ENCODE assay signal across 8 mouse cellular contexts in genomic region chr5:16309168-16310006, GRCm38 (mm10).
A peak's percentile ranks its signal among the peaks of the same experiment; 100 is the strongest.
DNase-seq lines count a peak whose midpoint lies in the region; ATAC-seq and TF ChIP-seq lines count a peak whose summit lies in the region.

No protein-coding gene starts in this region.

- H3K9ac ChIP-seq in kidney, embryonic 15.5 days, result no peak overlapping the region
- H3K9ac ChIP-seq in limb, embryonic 14.5 days (ENCODE audit: low read depth, low read length, severe bottlenecking), result no peak overlapping the region
- no peak overlapping the region for H3K9ac ChIP-seq in neural tube, embryonic 12.5 days

- no peak overlapping the region for H3K4me3 ChIP-seq in cortical plate, adult 2 months (ENCODE audit: insufficient read depth, low read length)
- H3K4me3 ChIP-seq in kidney, embryonic 15.5 days (replicated peaks), result no peak overlapping the region
- H3K4me3 ChIP-seq in limb, embryonic 14.5 days (replicated peaks; ENCODE audit: low read length), result no peak overlapping the region
- H3K4me3 ChIP-seq in neural tube, embryonic 12.5 days, result no peak overlapping the region

- peak; percentile 81 for TF ChIP-seq CTCF in cortical plate, adult 2 months (IDR thresholded peaks at IDR 0.05; ENCODE audit: extremely low read depth, insufficient read depth, low read length)

- DNase-seq in 416B (ENCODE audit: low read depth), result peak; percentile 47
- peak; percentile 9 for DNase-seq in gastrocnemius, postnatal 25 days
- peak; percentile 67 for DNase-seq in limb, embryonic 14.5 days (ENCODE audit: low spot score)
- DNase-seq in thymus, postnatal 0 days (ENCODE audit: low spot score), result peak; percentile 53

- WGBS in kidney, embryonic 15.5 days, result 45% methylated on average over 7 of the region's 7 CpGs
- WGBS in limb, embryonic 14.5 days, result 41% methylated on average over 7 of the region's 7 CpGs
- 46% methylated on average over 7 of the region's 7 CpGs for WGBS in neural tube, embryonic 12.5 days

- H3K27me3 ChIP-seq in kidney, embryonic 15.5 days, result no peaks in the 10 kb centered on the region
- no peaks in the 10 kb centered on the region for H3K27me3 ChIP-seq in limb, embryonic 14.5 days (ENCODE audit: control insufficient read depth, insufficient read depth, low read length)
- no peaks in the 10 kb centered on the region for H3K27me3 ChIP-seq in neural tube, embryonic 12.5 days (replicated peaks)

- H3K4me2 ChIP-seq in kidney, embryonic 15.5 days, result no peak overlapping the region
- no peak overlapping the region for H3K4me2 ChIP-seq in limb, embryonic 14.5 days (replicated peaks; ENCODE audit: low read depth, low read length, severe bottlenecking)
- no peak overlapping the region for H3K4me2 ChIP-seq in neural tube, embryonic 12.5 days (replicated peaks)

- H3K27ac ChIP-seq in cortical plate, adult 2 months (ENCODE audit: insufficient read depth, low read length), result no peak overlapping the region
- no peak overlapping the region for H3K27ac ChIP-seq in kidney, embryonic 15.5 days
- H3K27ac ChIP-seq in limb, embryonic 14.5 days (replicated peaks; ENCODE audit: low read depth, low read length), result no peak overlapping the region
- H3K27ac ChIP-seq in neural tube, embryonic 12.5 days, result no peak overlapping the region

- no peaks in the 10 kb centered on the region for H3K36me3 ChIP-seq in kidney, embryonic 15.5 days
- no peaks in the 10 kb centered on the region for H3K36me3 ChIP-seq in limb, embryonic 14.5 days (ENCODE audit: control insufficient read depth, insufficient read depth, low read length)
- H3K36me3 ChIP-seq in neural tube, embryonic 12.5 days, result no peaks in the 10 kb centered on the region

- peak; percentile 76 for ATAC-seq in activated CD4-positive, CD25-positive, alpha-beta regulatory T cell, adult 4 months
- 0 out of 2 replicates have a peak, but pooled peaks have one; percentile 46 for ATAC-seq in kidney, embryonic 15.5 days (replicated peaks; ENCODE audit: low FRiP score)
- peak; percentile 71 for ATAC-seq in limb, embryonic 14.5 days (ENCODE audit: low FRiP score, low read depth)
- peak; percentile 72; the same call in 1 of the 2 replicates for ATAC-seq in neural tube, embryonic 12.5 days (ENCODE audit: low FRiP score, low read depth)

- TF ChIP-seq POLR2A in cortical plate, adult 2 months (IDR thresholded peaks at IDR 0.05; ENCODE audit: extremely low read depth, insufficient read depth, low read length), result no peak
- no peak for TF ChIP-seq POLR2A in limb, embryonic 14.5 days (IDR thresholded peaks at IDR 0.05; ENCODE audit: borderline replicate concordance, extremely low read depth, insufficient read depth, insufficient read length)

- H3K4me1 ChIP-seq in cortical plate, adult 2 months (ENCODE audit: control insufficient read depth, insufficient read depth, low read length), result no peaks in the 10 kb centered on the region
- no peaks in the 10 kb centered on the region for H3K4me1 ChIP-seq in kidney, embryonic 15.5 days
- H3K4me1 ChIP-seq in limb, embryonic 14.5 days (ENCODE audit: control insufficient read depth, insufficient read depth, low read length), result no peaks in the 10 kb centered on the region
- H3K4me1 ChIP-seq in neural tube, embryonic 12.5 days, result no peaks in the 10 kb centered on the region

- no peaks in the 10 kb centered on the region for H3K9me3 ChIP-seq in kidney, embryonic 15.5 days (replicated peaks)
- no peaks in the 10 kb centered on the region for H3K9me3 ChIP-seq in limb, embryonic 14.5 days (ENCODE audit: control insufficient read depth, low read length)
- no peaks in the 10 kb centered on the region for H3K9me3 ChIP-seq in neural tube, embryonic 12.5 days

Comparison
In these comparisons a context has a peak if more than half of its experiments do, and no peak if none do; other contexts are left out.
1. DNase-seq: peak in every context shown above with its lines; median percentile 67 in limb, embryonic 14.5 days; 53 in thymus, postnatal 0 days; 47 in 416B; 9 in gastrocnemius, postnatal 25 days.